Mouse (Mus musculus) telencephalon, adult 2 months (tissue): ENCODE data around the gene Hspa1l.
"Not testable (repeated sequence)": the region's sequence is repeated elsewhere in the genome, so short reads cannot be mapped to it uniquely, and the experiment has no call there.

Experiments
- DNase-seq: peaks from one replicate; pipeline ENCODE4 v3.0.0-alpha.2; 2011; ENCODE audit warnings: low read depth, low spot score

Hspa1l gene

DNA sequence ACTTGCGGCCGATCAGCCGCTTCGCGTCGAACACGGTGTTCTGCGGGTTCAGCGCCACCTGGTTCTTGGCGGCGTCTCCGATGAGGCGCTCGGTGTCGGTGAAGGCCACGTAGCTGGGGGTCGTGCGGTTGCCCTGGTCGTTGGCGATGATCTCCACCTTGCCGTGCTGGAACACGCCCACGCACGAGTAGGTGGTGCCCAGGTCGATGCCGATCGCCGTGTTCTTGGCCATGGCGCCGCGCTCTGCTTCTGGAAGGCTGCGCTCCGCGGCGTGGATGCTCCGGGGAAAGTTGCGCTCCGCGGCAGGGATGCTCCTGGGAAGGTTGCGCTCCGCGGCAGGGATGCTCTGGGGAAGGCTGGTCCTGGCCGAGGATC is 822 bp upstream of the Hspa1l start:
- DNase-seq = not testable (repeated sequence)

DNA sequence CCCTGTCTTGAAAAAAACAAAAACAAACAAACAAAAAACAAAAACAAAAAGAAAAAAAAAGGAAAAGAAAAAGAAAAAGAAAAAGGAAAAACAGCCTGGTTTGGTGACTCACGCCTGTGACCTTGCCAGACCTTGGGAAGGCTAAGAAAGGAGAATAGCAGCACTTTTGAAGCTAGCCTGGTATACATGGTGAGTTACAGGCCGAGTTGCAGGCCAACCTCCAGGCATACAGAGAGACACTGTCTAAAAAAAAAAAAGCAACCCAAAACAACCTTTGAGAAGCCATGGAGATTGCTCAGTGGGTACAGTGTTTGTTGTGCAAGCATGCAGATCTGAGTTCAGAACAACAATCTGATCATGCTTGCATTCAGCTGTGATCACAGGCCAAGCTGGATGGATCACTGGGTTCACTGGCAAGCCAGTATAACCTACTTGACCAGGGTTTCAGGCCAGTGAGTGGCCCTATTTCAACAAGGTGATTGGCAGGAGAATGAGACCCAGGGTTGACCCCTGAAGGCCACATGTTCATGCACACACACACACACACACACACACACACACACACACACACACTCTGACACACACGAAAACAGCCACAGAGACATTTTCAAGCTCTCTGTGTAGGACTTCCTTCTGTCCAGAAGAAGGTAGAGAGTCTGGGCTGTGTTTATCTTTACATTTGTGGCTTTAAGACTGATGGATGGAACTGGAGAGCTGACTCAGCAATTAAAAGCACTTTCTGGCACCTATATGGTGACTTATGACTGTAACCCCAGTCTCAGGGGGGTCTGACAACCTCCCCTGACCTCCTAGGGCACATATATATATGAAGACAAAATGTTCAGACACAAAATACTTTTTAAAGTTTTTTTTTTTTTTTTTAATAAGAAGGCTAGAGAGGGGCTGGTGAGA is 3.3 kb downstream of the Hspa1l start:
- DNase-seq = no peak

DNA sequence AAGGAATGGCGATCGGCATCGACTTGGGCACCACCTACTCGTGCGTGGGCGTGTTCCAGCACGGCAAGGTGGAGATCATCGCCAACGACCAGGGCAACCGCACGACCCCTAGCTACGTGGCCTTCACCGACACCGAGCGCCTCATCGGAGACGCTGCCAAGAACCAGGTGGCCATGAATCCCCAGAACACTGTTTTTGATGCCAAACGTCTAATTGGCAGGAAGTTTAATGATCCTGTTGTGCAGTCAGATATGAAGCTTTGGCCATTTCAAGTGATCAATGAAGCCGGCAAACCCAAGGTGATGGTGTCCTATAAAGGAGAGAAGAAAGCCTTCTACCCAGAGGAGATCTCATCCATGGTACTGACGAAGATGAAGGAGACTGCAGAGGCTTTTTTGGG is 4.5 kb downstream of the Hspa1l start:
- DNase-seq = no peak

DNA sequence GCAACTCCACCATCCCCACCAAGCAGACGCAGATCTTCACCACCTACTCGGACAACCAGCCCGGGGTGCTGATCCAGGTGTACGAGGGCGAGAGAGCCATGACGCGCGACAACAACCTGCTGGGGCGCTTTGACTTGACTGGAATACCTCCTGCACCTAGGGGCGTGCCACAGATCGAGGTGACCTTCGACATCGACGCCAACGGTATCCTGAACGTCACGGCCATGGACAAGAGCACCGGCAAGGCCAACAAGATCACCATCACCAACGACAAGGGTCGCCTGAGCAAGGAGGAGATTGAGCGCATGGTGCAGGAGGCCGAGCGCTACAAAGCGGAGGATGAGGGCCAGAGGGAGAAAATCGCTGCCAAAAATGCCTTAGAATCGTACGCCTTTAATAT is 5.7 kb downstream of the Hspa1l start:
- no peak for DNase-seq

DNA sequence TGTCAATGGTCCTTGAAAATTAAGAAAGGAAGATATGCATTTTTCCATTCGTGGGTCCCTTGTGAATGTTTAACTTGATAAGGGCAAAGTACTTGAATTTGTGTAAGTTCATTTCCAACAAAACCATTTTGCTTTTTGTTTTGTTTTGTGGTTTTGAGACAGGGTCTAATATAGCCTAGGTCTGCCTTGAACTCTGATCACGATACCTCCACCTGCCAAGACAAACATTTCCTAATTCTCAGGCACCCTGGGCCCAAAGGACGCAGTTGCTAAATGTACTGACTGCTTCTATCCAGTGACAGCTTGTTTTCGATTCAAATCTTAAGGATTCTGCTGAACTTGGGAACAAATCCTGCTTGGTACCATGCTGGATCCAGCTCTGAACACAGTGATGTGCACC is 7.1 kb downstream of the Hspa1l start:
- DNase-seq = no peak

DNA sequence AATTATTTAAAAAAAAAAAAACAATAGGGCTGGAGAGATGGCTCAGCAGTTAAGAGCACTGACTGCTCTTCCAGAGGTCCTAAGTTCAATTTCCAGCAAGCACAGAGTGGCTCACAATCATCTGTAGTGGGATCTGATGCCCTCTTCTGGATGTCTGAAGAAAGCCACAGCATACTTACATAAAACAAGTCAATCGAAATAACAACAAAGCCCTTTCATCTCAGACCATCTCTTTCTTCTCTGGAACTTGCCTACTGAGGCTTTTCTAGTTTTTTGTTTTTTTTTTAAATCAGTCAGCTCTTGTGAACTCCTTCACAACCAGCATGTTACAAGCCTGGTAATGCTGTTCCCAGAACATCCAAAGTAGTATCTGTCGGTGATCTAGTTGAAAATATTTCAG is 8.2 kb downstream of the Hspa1l start:
- no peak for DNase-seq

DNA sequence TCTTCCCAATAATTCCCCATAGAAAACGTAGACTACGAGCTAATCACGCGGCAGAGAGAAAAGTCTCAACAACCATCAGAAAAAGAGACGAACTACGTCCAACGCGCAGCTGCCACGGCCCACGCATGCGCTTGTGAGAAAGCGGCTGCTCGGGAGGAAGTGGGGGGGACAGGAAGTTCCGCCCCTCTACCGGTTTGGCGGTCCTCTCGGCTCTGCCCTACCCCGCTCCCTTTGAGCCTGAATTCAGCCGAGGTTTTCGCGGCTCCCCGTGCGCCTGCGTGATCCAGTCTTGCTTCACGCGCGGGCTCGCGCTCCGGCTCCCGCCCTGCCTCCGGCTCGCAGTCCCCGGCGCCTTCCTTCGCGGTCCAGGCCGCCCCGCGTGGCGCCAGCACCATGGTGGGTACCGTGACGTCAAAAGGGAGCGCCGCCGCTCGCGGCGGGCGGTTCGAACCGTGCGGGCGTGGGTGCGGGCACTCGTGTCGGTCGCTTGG is 9.2 kb downstream of the Hspa1l start, which contains the start of gene Lsm2:
TSS of gene Lsm2 (plus strand) at position 173 of the 491 bp plus-strand sequence.
- peak; percentile 93 for DNase-seq

DNA sequence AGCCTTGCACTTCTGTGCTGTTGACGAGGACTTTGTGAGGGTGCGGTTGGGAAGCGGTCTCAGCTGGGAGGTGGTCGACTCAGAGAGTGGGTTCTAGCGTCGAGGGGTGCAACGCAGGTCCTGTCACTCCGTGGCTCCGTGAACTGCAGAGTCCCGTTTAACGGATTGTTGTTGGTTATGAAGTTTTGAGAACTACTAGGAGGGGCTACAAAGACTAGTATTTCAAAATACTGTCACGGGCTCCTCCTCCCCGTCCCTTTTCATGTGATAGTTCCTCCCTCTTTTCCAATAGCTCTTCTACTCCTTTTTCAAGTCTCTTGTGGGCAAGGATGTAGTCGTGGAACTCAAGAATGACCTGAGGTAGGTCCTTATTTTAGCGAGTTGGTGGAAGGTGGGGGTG is 9.8 kb downstream of the Hspa1l start:
- no peak for DNase-seq

DNA sequence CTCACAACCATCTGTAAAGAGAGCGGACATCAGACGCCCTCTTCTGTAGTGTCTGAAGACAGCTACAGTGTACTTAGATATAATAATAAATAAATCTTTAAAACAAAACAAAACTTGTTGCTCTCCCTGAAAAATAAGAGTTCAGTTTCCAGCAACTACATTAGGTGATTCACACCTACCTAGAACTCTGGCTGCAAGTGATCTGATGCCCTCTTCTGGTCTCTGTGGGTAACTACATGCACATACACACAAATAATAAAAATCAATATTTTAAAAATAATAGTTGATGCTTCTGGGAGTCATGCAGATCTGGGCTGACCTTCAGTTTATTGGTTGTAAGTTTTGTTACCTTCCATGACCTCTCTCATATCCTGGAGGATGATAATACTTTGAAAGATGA is 11.7 kb downstream of the Hspa1l start:
- DNase-seq = no peak

DNA sequence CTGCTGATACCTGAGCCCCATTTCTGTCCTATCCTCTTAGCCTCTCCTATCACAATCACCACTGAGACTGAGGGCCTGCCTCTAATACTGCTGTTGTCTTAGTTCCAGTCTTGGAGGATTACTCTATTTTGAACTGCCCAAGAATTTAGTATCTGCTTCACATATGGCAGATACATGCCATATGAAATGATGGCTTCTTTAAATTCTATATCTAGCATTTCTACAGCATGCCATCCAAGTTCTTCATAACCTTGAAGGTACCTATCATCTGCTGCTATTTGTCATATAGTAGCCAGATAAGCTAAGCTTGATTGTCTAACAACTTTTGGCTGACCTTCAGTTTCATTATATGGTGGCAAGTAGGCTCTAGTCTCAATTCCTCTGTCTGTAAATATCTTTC is 22.2 kb downstream of the Hspa1l start:
- DNase-seq = no peak

DNA sequence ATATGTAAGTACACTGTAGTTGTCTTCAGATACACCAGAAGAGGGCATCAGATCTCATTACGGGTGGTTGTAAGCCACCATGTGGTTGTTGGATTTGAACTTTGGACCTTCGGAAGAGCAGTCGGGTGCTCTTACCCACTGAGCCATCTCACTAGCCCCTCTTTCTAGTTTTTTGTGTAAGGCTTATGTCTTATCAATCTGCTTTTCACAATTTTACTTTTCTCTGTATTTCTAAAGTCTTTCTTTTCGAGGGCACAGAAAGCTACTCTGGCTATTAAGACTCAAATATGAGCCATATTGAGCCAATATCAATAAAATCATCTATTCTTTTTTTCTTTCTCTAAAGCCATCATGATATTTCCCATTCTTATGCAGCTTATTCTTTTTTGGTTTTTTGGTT is 22.7 kb downstream of the Hspa1l start:
- not testable (repeated sequence) for DNase-seq

DNA sequence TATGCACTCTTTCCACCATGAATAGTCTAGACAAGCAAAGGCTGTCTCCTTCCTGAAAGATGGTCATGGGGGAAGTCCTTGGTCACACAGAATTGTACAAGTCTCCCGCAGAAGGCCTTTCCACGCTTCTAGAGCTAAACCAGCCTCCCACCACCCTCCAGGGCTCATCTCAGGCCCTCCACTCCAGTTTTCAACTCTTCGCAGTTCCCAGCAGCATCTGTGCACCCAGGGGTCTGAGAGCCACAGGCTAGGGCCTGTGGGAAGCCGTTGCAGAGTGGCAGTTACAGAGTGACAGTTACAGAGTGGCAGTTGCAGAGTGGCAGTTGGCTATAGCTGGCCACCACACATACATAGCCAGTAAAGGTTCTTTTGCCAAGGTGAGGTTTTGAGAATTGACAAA is 23.4 kb downstream of the Hspa1l start:
- not testable (repeated sequence) for DNase-seq

DNA sequence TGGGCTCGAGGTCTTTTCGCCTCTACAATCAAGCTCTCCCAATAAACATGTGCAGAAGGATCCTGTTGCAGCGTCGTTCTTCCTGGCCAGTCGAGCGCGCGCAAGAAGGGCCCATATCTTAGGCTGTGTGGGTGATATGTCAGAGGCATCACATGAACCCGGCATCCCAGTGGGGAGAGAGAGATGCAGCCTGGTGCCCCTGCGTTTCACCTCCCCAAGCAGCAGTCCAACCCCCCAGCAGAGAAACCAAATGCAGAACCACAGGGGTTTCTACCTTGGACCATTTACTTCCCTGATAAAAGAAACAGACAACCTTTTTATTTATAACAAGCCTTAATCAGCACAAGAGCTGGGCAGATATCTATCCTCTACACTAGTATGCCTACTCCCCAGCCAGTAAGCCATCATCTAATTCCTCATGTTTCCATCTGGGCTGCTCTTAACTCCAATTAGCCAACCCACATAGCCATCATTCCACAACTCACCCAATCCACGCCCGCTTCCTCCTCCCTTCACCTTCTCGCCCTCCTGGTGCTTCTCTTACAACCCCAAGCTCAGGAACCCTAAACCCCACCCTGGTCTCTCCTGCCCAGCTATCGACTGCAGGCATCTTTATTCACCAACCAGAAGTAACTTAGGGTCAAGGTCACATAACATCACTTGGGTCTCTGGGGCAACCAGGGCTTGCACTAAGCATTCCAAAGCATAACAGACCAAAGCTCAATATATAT is 24.1 kb downstream of the Hspa1l start:
- no peak for DNase-seq

DNA sequence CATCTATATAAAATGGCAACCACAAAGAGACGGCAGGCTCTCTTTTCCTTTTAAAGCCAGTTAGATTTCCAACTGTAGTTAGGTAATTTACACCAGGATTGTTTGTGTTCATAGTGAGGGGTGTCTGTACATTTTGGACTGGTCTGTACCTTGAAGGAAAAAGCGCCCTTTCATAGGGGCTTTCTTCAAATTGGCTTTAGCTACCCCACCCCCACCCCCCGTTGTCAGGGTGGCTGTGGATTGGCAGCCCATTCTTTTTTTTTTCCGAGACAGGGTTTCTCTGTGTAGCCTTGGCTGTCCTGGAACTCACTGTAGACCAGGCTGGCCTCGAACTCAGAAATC is 24.6 kb downstream of the Hspa1l start:
- DNase-seq = no peak

DNA sequence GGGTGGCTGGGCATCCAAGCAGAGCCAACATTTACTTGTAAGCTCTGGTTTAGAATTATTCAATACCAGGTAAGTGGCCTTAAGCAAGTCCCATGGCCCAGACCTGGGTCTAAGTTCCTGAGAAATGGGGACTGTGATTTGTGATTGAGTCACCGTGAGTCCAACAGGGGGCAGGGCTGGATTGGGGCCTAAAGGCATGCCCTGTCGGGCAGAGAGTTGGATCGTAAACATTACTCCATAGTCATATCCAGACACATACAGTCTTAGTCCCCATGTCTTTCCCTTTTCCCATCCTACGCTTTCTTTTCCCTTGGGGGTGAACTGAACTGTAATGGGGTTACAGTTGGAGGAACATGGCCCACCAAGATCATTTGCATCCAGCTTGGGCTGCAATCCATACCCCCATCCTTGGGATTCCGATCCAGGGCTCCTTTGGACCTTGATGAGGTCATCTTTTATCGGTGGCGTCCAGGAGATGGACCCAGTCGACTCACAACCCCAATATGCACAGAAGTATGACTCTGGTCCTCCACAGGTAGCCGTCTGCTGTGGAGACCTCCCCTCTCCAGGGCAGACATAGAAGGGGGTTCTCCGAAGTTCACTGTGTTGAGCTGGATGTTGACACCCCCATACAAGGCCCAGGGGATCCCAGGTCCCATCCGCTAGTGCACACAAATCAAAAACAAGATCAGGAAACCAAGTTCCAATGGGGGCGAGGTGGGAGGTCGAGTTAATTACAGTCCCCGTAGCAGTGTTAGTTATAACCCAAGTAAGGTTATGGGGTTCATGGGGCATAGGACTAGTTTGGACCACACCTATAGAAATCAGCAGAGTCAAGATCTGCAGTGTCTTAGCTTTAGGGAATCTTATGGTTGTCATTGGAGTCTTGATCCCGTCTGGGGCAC is 26.3 kb downstream of the Hspa1l start:
- no peak for DNase-seq

DNA sequence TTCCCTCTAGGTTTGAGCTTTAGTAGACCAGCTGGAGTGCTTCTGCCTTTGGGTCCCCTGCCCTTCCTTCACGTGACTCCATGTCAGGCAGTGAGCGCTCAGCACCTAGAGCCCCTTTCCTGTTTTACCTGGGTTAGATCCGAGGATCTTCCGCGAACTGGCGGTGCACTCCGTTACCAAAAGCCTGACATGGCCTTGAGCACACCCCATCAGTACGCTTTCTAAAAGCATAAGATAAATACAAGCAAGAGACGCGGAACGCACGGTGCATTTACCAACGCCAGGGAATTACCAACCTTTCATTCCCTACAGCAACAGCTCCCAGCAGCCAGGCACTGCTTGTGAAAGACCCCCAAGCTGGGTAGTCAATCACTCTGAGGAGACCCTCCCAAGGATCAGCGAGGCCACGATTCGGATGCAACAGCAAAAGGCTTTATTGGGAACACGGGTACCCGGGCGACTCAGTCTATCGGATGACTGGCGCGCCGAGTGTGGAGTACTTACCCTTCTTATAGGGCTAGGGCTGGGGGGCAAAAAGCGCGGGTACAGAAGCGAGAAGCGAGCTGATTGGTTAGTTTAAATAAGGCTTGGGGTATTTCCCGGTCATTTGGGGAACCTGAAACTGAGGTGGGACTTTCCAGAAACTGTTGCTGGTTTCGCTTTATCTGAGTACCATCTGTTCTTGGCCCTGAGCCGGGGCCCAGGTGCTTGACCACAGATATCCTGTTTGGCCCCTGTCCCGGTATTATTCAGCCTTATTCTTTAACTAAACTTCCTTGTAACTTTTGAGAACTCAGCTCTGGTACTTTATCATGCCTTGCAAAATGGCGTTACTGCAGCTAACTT is 27.6 kb downstream of the Hspa1l start:
- DNase-seq = not testable (repeated sequence)

DNA sequence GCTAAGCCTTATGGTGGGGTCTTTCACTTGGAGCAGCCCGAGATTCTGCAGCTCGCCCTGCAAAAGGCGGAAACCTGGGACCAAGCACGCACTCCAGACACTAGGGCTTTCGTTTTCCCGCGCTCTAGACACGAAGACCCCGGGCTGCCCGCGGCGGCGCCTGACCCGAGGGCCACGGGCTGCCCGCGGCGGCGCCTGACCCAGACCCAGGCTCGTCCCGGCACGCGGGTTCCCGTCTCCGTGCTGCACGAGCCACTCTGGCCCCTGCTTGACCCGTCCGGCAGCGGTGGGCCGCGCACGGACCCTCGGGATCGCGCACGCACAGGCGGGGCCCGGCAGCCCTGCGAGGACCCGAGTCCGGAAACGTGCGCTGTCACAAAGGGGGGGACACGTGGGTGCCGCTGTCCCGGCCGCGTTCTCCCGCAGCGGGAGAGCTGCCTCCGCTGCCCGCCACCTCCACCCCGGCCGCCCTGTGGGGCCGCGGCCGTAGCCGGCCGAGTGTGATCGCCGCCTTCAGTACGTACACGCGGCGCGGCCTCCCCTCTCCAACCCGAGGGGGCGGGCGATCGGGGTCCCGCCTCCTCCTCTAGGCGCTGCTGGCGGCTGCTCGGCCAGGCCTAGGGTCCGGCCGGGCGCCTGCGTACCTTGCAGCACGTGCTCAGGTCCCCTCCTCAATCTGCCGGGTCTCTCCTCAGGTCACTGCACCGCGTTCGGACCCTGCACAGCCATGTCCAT is 28.4 kb downstream of the Hspa1l start, which contains the start of gene Vars:
TSS of gene Vars (plus strand) at position 271 of the 735 bp plus-strand sequence.
- DNase-seq = no peak

DNA sequence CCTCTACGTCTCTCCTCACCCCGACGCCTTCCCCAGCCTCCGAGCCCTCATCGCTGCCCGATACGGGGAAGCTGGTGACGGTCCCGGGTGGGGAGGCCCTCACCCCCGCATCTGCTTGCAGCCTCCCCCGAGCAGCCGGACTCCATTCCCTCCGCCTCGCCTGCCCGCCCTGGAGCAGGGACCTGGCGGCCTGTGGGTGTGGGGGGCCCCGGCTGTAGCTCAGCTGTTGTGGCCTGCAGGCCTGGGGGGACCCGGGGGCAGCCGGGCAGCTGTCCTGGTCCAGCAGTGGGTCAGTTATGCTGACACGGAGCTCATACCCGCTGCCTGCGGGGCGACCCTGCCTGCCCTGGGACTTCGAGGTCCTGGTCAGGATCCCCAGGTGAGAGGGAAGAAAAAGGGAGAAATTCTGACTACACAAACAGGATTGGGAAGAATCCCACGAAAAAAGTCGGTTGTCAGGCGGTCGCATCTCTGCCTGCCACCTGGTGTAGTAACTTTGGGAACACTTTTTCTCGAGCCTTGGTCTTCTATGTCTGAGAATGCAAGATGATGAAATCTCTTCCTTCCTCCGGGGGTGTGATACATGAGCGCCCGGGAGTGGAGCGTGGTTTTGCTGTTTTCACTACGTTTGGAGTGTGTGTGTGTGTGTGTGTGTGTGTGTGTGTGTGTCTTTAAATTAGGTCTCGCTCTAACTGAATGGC is 29.1 kb downstream of the Hspa1l start:
- no peak for DNase-seq

DNA sequence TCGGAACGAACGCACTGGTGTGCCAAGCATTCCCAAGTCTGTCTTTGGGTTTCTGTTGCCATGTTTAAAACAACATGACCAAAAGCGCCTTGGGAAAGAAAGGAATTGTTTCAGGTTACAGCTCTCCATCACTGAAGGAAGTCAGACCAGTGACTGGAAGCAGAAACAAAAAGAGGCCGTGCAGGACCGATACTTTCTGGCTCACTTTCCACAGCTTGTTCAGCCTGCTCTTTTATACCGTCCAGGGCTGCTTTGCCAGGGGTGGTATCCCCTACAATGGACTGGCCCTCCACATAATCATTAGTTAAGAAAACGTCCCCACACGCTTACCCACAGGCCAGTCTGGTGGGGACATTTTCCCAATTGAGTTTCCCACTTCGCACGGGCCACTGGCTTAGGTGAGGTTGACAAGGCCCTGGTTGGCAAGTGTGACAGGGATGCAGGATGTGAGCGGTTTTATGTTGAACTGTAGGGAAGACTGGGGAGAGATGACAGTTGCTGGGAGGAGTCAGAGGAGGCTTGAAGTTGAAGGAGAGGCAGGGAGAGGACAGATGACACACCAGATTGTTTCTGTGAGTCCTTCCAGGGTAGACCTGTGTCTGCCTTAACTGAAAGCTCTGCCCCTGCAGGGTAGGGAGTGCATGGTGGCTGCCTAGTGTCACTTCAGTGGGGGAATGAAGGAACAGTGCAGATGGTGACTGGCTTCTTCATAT is 29.8 kb downstream of the Hspa1l start:
- no peak for DNase-seq
